Mouse (Mus musculus): ENCODE data around the gene Sin3a.

Gene Sin3a

DNA sequence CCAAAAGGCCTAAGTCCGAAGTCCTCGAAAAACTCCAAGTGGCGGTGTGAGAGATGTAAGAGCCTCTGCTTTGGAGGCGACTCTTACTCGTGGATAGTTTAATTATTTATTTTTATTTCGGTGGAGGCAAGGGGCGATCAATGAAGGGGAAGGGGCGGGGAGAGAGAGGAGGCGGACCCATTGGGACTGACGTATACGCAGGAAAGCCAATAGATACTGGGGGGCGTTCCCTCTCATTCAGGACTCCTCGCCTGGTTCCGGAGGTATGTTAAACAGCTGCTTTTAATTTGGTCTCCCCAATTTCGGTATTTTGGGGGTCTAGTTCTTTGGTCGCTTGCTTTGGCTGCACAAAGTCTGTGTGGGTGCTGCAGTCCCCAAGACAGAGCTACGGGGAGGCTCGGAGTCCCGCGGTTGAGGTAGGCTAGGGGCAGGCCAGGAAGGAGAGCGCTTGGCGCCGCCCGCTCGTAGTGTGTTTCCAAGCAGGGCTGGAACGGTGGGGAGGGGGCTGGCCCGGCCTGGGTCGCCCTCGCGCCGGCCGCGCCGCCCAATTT lies at the start of gene Sin3a:
Gene Sin3a (plus strand): TSS at position 240 of the 551 bp plus-strand sequence.
- ATAC-seq (ENCODE audit: insufficient number of reproducible peaks, low FRiP score, low TSS enrichment), result no peak

DNA sequence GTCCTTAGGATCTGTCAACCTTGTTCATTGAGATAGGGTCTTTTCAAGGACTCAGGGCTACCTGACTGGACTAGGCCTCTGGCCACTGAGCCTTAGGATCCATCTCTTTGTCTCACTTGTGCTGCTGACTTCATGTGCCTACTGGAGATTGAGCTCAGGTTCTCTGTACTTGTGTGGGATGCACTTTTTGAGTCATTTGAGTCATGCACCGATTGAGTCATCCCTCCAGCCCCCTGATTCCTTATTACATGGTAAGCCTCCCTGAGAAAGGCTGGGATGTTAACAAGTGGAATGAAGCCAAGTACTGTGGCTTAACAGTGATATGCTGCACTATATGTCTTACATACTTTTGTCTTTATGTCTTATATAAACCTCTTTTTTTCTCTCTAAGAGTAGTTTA lies 40.1 kb upstream of the Sin3a start:
- no peak for ATAC-seq (ENCODE audit: insufficient number of reproducible peaks, low FRiP score, low TSS enrichment)

- no peak for ATAC-seq (ENCODE audit: insufficient number of reproducible peaks, low FRiP score, low TSS enrichment)
These were observed 15.6 kb upstream of the Sin3a start for GRCm38 (mm10) chr9:57056237-57056636.

DNA sequence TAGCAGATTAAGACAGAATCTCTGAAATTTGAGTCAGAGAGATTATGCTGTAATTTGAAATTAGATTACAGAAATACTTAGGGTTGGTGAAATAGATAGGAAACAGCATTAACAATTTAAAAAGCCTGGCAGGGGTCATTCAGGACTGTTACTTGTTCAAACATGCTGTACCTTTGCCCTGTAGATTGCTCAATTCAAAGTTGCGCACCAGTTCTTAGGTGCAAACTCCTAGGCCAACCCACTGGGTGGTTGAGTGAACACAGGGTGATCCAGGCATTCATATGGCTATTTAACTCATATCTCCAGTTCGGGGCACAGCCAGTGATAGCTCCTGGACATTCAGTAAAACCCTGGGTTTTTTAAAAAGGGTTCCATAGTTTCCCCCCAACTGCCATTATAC lies 7.7 kb upstream of the Sin3a start:
- ATAC-seq (ENCODE audit: insufficient number of reproducible peaks, low FRiP score, low TSS enrichment), result no peak

- ATAC-seq (ENCODE audit: insufficient number of reproducible peaks, low FRiP score, low TSS enrichment), result no peak
These were observed 3.6 kb upstream of the Sin3a start for GRCm38 (mm10) chr9:57068266-57068665.

DNA sequence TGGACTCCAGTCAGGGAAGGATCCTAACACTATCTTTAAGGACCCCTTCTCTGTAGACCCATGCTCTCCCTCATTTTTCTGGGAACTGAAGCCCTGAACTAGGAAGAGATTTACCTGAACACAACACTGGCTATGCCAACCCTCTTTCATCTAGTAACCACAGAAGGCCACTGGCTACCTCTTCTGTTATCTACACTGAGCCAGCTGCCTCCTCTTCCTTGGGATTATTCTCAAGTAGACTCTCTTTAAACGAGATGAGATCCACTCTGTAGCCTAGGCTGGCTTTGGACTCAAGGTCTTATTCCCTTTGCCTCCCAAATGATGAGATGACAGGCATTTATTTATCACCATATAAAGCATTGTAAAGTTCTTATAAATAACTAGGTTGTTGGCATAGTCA lies 1.6 kb upstream of the Sin3a start:
- no peak for ATAC-seq (ENCODE audit: insufficient number of reproducible peaks, low FRiP score, low TSS enrichment)

DNA sequence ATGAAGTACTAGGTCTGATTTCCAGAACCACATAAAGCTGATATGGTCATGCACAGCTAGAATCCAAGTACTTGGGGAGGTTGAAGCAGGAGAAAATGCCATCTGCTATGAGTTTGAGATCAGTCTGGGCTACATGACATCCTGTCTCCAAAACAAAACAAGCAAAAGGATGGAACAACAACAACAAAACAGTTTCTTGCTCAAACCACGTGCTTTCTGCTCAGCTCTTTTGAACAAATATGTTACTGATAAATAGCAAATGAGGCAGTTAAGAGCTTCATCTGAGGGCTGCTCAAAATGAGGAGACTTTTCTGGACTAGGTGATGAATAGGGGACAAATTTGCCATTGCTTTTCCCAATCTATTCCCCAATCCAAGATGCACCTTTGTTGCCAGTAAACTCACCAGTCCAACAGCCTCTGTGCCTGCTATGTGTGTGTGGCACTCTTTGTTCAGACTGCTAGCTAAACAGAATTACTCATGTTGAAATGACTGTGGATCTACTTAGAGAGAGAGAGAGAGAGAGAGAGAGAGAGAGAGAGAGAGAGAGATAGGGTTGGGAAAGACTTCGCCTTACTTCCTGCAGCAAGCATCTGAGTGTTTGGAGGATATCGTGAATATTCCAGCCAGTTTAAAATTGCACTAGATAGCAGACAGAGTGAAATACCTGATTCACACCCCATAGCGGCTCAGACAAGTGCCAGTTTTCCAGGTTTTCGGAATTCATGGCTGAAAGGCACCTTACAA lies 867 bp upstream of the Sin3a start:
- no peak for ATAC-seq (ENCODE audit: insufficient number of reproducible peaks, low FRiP score, low TSS enrichment)

DNA sequence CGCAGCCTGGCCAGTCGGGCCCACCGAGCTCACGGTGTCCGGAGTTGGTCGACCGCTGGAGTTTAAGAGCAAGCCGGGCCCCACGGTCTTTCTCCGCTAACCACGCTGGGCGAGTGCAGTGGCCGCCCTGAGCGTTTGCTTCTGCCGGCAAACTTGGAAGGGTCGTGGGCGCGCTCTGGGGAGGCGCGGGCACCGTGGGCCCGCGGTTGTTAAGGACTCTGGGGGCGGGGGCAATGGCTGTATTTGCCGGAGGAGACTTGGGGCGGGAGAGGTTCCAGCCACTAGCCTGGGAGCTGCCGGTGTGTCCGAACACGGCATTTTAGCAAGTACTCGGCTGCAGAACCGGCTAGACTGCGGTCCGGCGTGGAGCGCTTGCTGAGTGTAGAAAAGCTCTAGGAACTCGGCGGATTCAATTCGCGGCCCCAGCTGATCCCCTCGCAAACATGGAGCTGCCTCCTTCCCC lies 717 bp downstream of the Sin3a start:
- no peak for ATAC-seq (ENCODE audit: insufficient number of reproducible peaks, low FRiP score, low TSS enrichment)

- peak; percentile 53 for ATAC-seq (ENCODE audit: insufficient number of reproducible peaks, low FRiP score, low TSS enrichment)
These were observed 1.3 kb downstream of the Sin3a start for GRCm38 (mm10) chr9:57072989-57073789.

- no peak for ATAC-seq (ENCODE audit: insufficient number of reproducible peaks, low FRiP score, low TSS enrichment)
These were observed 1.9 kb downstream of the Sin3a start for GRCm38 (mm10) chr9:57073790-57074094.

GRCm38 (mm10) chr9:57074171-57074821 lies 2.5 kb downstream of the Sin3a start:
- ATAC-seq (ENCODE audit: insufficient number of reproducible peaks, low FRiP score, low TSS enrichment), result no peak

DNA sequence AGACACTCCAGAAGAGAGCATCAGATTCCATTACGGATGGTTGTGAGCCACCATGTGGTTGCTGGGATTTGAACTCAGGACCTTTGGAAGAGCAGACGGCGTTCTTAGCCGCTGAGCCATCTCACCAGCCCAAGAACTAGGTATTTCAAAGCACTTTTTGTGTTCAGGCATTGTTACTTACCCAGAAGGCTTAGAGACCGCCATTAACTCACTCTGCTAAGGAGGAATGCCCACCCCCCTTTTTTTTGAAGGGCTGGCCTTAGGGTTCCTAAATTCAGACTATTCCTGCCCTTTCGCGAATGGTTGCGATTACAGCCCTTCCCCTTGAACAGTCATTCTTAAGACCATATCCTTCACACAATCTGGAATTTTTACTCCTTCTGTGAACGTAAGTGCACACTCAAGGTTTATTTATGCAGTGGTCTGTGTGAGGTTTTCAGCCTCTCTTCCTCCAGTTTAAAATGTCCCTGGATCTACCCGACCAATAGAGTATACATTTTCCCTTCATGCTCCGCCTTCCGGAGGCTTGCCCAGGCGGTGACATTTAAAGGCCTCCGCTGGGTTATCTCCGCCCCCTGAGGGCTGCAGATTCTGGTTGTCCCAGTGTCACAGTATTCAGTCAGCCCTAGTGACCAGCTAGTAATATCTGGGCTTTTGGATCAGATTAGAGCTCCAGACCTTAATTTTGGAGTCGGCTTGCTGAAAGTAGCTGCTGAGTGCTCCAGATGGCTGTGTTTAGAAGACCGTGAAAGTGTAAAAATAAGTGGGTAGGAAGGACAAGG lies 3.2 kb downstream of the Sin3a start:
- no peak for ATAC-seq (ENCODE audit: insufficient number of reproducible peaks, low FRiP score, low TSS enrichment)

GRCm38 (mm10) chr9:57075681-57076381 lies 4.0 kb downstream of the Sin3a start:
- ATAC-seq (ENCODE audit: insufficient number of reproducible peaks, low FRiP score, low TSS enrichment), result peak; percentile 84

- no peak for ATAC-seq (ENCODE audit: insufficient number of reproducible peaks, low FRiP score, low TSS enrichment)
These were observed 5.1 kb downstream of the Sin3a start for GRCm38 (mm10) chr9:57076701-57077660.

DNA sequence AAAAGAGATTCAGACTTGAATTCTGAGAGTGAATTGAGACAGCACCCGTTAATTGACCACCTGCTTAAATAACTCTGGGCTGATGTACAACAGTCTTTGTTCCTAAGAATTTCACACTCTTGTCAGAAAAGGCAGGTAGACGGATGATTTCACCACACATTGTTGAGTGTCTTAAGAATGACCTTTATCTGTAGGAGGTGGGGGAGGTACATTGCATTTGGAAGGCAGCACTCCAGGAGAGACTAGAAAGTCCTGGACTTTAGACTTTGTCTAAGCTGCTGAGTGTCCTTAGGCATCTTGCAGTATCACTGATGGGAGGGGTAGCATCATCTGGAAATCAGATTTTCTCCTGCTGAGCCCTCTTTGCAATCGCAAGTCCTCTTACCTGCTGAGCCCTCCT lies 10.4 kb downstream of the Sin3a start:
- ATAC-seq (ENCODE audit: insufficient number of reproducible peaks, low FRiP score, low TSS enrichment), result no peak

- no peak for ATAC-seq (ENCODE audit: insufficient number of reproducible peaks, low FRiP score, low TSS enrichment)
These were observed 45.5 kb downstream of the Sin3a start for GRCm38 (mm10) chr9:57117261-57117755.

- no peak for ATAC-seq (ENCODE audit: insufficient number of reproducible peaks, low FRiP score, low TSS enrichment)
These were observed 57.8 kb downstream of the Sin3a start for GRCm38 (mm10) chr9:57129641-57130040.

All from cerebellum, adult (tissue).